Mouse (Mus musculus): ENCODE data around the gene Twnk.
A peak's percentile ranks its signal among the peaks of the same experiment; 100 is the strongest.

Gene Twnk

GRCm38 (mm10) chr19:45003740-45004516 lies 1.5 kb upstream of the Twnk start:
- DNase-seq, result no peak

GRCm38 (mm10) chr19:45005957-45006712 lies 672 bp downstream of the Twnk start, which contains the start of gene Mrpl43:
Mrpl43 (minus strand) TSS chr19:45006442.
- peak; percentile 93 to 96 for DNase-seq

GRCm38 (mm10) chr19:45007021-45007420 lies 1.6 kb downstream of the Twnk start:
- no peak for DNase-seq

GRCm38 (mm10) chr19:45007425-45008191 lies 2.1 kb downstream of the Twnk start:
- DNase-seq, result peak; percentile 84 to 86

- DNase-seq, result no peak
Observed at GRCm38 (mm10) chr19:45010646-45011045, 5.2 kb downstream of the Twnk start.

GRCm38 (mm10) chr19:45012219-45012618 lies 6.8 kb downstream of the Twnk start:
- no peak for DNase-seq

GRCm38 (mm10) chr19:45012636-45013035 lies 7.2 kb downstream of the Twnk start:
- DNase-seq, result peak in 1 of 2 experiments; percentile 44

- no peak for DNase-seq
Observed at GRCm38 (mm10) chr19:45013581-45014225, 8.2 kb downstream of the Twnk start.

DNA sequence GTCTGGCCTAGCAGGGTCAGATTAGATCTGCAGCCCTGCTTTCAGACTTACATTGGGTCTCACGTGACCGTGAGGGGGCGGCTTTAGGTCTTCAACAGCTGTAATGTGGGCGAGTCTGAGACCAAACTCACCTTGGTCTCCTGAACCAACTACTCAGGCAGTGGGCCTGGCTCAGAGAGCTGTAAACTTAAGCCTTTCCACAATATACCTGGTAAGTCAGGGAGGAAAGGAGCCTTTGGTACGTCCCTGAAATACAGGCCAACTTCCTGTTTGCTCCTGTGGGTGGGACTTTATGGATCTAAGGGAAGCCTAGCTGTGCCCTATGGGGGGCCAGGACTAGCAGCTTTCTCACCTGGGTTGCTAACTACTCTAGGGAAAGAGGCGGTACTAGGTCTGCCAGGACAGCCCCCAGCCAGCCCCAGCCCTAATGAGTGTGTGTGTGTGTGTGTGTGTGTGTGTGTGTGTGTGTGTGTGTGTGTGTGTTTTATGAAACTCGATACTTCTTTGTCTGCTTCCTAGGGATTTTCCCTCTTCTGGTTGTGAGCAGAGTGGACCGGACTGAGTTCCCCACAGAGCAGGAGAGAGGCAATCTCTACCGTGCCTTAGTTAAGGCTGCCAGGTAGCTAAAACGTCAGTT lies 9.0 kb downstream of the Twnk start, which contains the start of gene Lzts2:
Lzts2 (plus strand) TSS at position 80 of the 637 bp plus-strand sequence.
- DNase-seq, result peak; percentile 44 to 56

GRCm38 (mm10) chr19:45014981-45015402 lies 9.5 kb downstream of the Twnk start:
- DNase-seq, result peak; percentile 86 to 90

DNA sequence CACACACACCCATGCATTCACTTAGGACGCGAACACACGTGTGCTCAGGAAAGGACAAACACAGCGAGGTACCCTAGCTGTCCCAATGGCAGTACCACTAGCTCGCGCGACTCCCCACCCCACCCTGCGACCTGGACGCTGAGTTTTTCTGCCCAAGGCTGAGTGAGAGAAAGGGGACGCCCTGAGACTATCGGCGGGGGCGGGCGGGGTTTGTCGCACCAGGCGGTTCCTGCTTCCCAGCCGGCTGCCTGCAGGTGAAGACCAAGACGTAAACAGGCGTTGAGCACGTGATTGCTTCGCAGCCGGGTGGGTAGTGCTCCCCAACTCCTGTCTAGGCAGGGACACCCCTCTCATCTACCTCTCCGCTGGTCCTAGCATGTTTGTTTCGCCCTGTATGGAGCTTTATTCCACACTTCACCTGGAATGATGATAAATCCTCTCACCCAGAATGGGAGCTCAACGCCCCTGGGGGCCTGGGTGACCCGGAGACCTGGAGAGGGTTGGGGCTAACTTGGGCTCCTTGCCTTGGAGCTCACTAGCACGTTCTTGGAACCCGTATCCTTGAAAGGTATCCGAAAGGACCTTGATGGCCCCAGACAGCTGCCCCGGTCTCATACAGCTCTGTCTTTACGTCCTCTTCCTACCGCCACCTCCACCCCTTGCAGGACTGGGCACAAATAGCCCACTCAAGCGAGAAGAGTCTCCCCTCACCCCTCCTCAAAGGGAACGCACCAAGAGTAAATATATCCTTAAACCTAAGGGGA lies 10.2 kb downstream of the Twnk start:
- peak; percentile 61 to 65 for DNase-seq

DNA sequence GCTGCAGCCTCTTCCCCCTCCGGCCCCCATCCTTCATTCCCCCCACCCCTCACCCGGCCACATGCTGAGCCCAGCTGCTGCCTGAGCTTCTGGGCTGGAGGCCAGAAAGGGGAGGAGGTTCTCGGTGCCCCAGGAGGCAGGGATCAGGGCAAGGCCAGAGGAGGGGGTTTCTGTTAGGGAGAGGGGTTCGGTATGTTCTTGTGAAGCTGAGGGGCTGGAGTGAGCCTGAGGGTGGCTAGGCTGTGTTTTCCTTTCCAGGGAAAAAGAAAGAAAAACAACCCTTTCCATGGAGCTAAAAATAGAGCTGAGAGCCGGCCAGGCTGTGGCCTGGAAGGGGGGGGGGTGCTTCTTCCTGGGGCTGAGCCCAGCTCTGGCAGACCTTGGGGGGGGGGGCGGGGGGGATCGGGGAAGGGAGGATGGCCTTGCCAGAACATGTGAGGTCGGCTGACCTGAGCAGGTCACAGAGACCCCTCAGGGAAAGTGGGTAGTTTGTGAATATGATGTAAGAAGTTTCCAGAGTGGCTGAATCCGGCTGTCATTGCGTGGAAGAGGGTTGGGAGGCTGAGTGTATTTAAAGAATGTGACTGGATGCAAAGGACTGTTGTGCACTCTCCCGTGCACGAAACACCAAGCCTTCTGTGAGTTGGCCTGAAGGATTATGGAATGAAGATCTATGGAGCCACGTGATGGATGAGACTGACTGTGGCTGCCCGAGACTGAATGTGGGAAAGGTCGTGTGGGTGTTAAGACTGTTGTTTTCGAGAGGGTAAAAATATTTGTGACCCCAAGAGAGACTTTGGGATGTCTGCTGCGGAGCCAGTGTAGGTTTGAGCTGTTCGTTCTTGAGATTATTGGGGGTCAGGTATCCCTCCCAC lies 11.1 kb downstream of the Twnk start:
- DNase-seq, result peak; percentile 88

GRCm38 (mm10) chr19:45017216-45017771 lies 11.8 kb downstream of the Twnk start:
- DNase-seq, result peak; percentile 80 to 86

DNA sequence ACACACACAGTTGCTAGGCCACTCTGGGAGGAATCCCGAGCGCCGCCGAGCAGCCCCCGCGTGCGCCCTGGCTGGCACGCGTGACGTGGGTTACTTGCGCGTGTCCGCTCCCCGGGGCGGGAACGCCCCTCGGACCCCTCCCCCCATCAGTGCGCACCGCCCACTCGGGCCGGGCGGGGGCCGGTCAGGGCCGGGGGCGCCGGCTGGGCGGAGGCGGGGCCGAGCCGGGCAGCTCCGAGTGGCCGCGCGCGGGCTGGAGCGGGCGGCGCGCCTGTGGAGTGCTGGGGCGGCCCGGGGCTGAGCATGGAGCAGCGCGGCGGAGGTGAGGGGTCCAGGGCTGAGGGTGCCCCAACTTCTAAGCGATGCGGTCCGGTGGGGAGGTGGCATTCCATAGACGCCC lies 12.4 kb downstream of the Twnk start:
- peak; percentile 85 to 86 for DNase-seq

GRCm38 (mm10) chr19:45018351-45018831 lies 12.9 kb downstream of the Twnk start:
- DNase-seq, result peak; percentile 36 to 40

DNA sequence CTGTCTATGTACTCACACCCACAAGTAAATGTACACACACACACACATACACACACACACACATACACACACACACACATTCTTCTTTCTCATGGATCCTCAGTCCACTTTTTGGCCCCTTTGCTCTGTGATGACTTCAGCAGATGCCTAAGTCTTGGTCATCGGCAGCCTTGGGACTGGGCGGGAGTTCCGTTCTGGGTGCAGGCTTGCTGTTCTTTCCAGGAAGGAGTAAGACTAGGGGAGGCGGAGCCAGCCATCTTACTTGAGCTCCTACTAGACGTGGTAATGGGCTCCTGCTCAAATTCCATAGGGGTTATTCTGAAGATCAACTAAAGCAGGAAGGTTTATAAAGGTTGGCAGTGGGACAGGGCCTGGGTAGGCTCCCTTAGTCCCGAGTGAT lies 14.9 kb downstream of the Twnk start:
- DNase-seq, result peak in 1 of 2 experiments; percentile 55

- no peak for DNase-seq
Observed at GRCm38 (mm10) chr19:45021362-45021761, 15.9 kb downstream of the Twnk start.

DNA sequence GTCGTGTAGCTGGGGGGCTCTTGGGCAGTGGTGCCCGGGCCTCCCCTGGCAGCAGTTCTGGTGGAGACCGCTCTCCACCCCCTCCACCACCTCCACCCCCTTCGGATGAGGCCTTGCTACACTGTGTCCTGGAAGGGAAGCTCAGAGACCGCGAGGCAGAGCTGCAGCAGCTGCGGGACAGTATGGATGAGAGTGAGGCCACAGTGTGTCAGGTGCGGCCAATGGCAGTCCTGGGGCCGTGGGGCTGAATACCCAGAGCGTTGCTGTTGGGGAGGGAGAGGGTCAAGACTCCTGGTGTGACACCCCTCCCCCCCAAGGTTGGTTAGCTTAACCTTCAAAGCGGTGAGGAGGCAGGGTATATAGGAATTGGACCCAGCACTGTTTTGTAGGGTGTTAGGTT lies 18.5 kb downstream of the Twnk start:
- no peak for DNase-seq

- no peak for DNase-seq
Observed at GRCm38 (mm10) chr19:45024775-45025174, 19.3 kb downstream of the Twnk start.

Measured in kidney, adult 8-10 months (tissue).